Mouse (Mus musculus) forebrain, embryonic 11.5 days (tissue): ENCODE results near the gene 4930579F01Rik. TPM values are rescaled to one million over a fixed set of nuclear protein-coding genes. Genes with fewer than 3 reads are reported as not detected.
"Not testable (repeated sequence)": the region's sequence is repeated elsewhere in the genome, so short reads cannot be mapped to it uniquely, and the experiment has no call there.

Experiments
- ATAC-seq: fragments of 200-750 bp; cut with Nextera tagmentation; replicated peaks from 2 replicates; pipeline ENCODE4 v1.8.0; 2017; ENCODE audit warnings: moderate TSS enrichment; ENCODE audit not compliant: low FRiP score
- DNase-seq: peaks from one replicate; pipeline ENCODE4 v3.0.0-alpha.2; 2017; ENCODE audit warnings: low spot score
- H3K27ac ChIP-seq: fragments of 300-500 bp; sonication (generic); 2 replicates; pipeline ENCODE4 v1.5.1; 2014; ENCODE audit warnings: low read depth, low read length
- H3K27me3 ChIP-seq: fragments of 300-500 bp; sonication (generic); 2 replicates; pipeline ENCODE4 v1.6.1; 2014; ENCODE audit warnings: mild to moderate bottlenecking, low read length, mixed read lengths; ENCODE audit not compliant: control insufficient read depth, insufficient read depth
- H3K36me3 ChIP-seq: fragments of 300-500 bp; sonication (generic); 2 replicates; pipeline ENCODE4 v1.6.1; 2014; ENCODE audit warnings: mild to moderate bottlenecking, low read length, moderate library complexity, mixed read lengths; ENCODE audit not compliant: control insufficient read depth, insufficient read depth
- H3K4me1 ChIP-seq: fragments of 300-500 bp; sonication (generic); replicated peaks from 2 replicates; pipeline ENCODE4 v1.6.1; 2014; ENCODE audit warnings: low read length, mixed read lengths; ENCODE audit not compliant: control insufficient read depth, insufficient read depth
- H3K4me2 ChIP-seq: fragments of 300-500 bp; sonication (generic); 2 replicates; pipeline ENCODE4 v1.6.1; 2014; ENCODE audit warnings: low read depth, mild to moderate bottlenecking, low read length, moderate library complexity, mixed read lengths; ENCODE audit not compliant: severe bottlenecking
- H3K4me3 ChIP-seq: fragments of 300-500 bp; sonication (generic); 2 replicates; pipeline ENCODE4 v1.5.1; 2014; ENCODE audit warnings: low read depth, low read length
- H3K9ac ChIP-seq: fragments of 300-500 bp; sonication (generic); 2 replicates; pipeline ENCODE4 v1.6.1; 2014; ENCODE audit warnings: low read length
- H3K9me3 ChIP-seq: fragments of 300-500 bp; sonication (generic); 2 replicates; pipeline ENCODE4 v1.6.1; 2016; ENCODE audit warnings: low read length, mixed read lengths; ENCODE audit not compliant: control insufficient read depth
- WGBS: fragments of 180-500 bp; shearing (Covaris S2); extraction: QIAGEN DNeasy Blood & Tissue Kit; methylation state at CpG from one replicate; pipeline ENCODE4 v1.1.7; 2014; 5-methylcytosine and 5-hydroxymethylcytosine counted together
- polyA plus RNA-seq: library from polyadenylated mRNA; unstranded; fragments of >200 nt; fragmentation: Nextera tagmentation; extraction: Ambion mirVana; gene quantifications from 2 replicates; pipeline ENCODE4 v1.2.1, GENCODE M21; 2014

Gene 4930579F01Rik
- polyA plus RNA-seq, 1 experiment from 2014 or later: not detected

- Histone ChIP-seq H3K27ac (no peak overlapping the region), H3K9ac (no peak overlapping the region), H3K27me3 (no peaks in the 10 kb centered on the region), H3K4me2 (no peak overlapping the region), H3K36me3 (no peaks in the 10 kb centered on the region), H3K4me3 (no peak overlapping the region), H3K9me3 (no peaks in the 10 kb centered on the region), H3K4me1 (no peaks in the 10 kb centered on the region)
- DNase-seq: no peak
- no peak for ATAC-seq
- 95% methylated on average over 2 of the region's 2 CpGs for WGBS
These were observed 44.8 kb downstream of the 4930579F01Rik start for GRCm38 (mm10) chr3:138148811-138149210.

DNA sequence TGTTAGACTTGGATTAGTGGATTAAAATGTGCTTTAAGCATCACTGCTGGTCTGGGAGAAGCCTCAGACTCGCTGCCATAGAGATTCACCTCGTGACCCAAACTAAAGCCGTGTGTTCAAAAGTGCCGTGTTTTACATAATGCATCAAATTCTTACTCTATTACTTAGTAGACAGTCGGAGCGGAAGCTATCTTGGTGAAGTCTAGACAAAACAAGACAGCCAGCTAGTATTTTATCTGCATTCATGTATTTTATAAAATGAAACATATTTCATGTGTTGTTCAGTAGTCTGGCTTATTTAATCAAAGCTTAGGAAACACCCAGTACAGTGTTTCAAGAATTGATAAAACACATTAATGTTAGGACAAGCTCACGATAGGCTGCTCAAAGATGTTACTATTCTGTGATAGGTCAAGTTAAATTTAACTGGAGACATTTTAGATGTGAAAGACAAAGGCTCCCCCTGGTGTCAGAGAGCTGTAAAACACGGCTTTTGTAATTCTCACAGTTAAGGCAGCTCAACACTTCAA is 48.9 kb downstream of the 4930579F01Rik start, which contains the start of gene Mttp:
Gene Mttp (minus strand): TSS at position 327 of the 530 bp plus-strand sequence.
- peak within 1 kb of the TSS; percentile 98 for H3K27ac ChIP-seq
- no peaks in the 10 kb centered on the region for H3K27me3 ChIP-seq
- peak; percentile 72 for DNase-seq
- no peaks in the 10 kb centered on the region for H3K4me1 ChIP-seq
- H3K36me3 ChIP-seq: no peaks in the 10 kb centered on the region
- H3K4me3 ChIP-seq: peak within 1 kb of the TSS; percentile 65
- ATAC-seq: peak; percentile 25
- 5% methylated on average over 8 of the region's 8 CpGs for WGBS
- H3K4me2 ChIP-seq: peak within 1 kb of the TSS; percentile 72
- peak within 1 kb of the TSS; percentile 79 for H3K9ac ChIP-seq
- no peaks in the 10 kb centered on the region for H3K9me3 ChIP-seq

- peak; percentile 2 for ATAC-seq
- H3K4me3 ChIP-seq: peak overlapping the region; percentile 65
These were observed 49.5 kb downstream of the 4930579F01Rik start for GRCm38 (mm10) chr3:138144060-138144641.

DNA sequence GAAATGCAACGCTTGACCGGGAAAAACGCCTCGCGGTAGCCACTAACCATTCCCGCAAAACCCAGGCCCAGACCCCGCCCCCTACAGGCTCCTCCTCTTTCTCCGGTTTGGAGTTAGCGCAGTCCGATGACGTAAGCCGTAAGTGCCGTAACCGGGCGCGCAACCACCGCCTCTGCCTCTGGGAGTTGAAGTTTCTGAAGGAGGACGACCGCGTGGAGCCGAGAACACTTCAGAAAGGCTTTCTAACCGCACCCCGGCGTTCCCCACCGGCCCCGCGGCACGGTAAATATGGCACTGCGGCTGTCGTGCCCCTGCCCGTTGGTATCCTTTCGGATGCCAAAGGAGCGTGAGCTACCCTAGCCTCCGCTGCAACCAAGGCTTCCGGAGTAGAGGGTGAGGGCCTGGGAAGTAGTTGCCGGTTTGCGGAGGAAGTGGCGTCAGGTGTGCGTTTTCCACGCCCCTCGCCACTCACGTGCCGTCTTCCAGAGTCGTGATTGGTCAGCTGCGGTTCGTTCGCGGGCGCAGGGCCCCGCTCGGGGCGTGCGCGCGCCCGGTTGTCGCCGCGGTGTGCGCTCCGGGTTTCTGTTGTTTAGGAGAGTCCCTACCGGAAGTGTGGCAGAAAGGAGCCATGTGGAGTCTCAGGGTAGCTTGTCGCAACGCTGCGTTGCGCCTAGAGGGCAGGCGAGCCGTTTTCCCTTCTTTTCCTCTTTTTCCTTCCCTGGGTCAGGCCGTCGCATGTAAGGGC is 50.1 kb downstream of the 4930579F01Rik start, which contains the start of gene Trmt10a:
Gene Trmt10a (plus strand): TSS at position 134 of the 745 bp plus-strand sequence.
- ATAC-seq (peak; percentile 97), DNase-seq (peak; percentile 98)
- Histone ChIP-seq H3K36me3 (no peaks in the 10 kb centered on the region), H3K27me3 (no peaks in the 10 kb centered on the region), H3K4me1 (no peaks in the 10 kb centered on the region), H3K4me2 (peak within 1 kb of the TSS; percentile 72), H3K9me3 (no peaks in the 10 kb centered on the region), H3K27ac (peak within 1 kb of the TSS; percentile 98), H3K4me3 (peak within 1 kb of the TSS; percentile 65), H3K9ac (peak within 1 kb of the TSS; percentile 79)
- WGBS: under 1% methylated on average over 67 of the region's 70 CpGs

More at GRCm38 (mm10) chr3:138144060-138144641, 49.5 kb downstream of the 4930579F01Rik start:
- under 1% methylated on average over 18 of the region's 18 CpGs for WGBS
- Histone ChIP-seq H3K9me3 (no peaks in the 10 kb centered on the region), H3K9ac (peak overlapping the region; percentile 79), H3K27ac (peak overlapping the region; percentile 98), H3K27me3 (no peaks in the 10 kb centered on the region), H3K4me1 (no peaks in the 10 kb centered on the region), H3K4me2 (peak overlapping the region; percentile 72), H3K36me3 (no peaks in the 10 kb centered on the region)
- DNase-seq: no peak

DNA sequence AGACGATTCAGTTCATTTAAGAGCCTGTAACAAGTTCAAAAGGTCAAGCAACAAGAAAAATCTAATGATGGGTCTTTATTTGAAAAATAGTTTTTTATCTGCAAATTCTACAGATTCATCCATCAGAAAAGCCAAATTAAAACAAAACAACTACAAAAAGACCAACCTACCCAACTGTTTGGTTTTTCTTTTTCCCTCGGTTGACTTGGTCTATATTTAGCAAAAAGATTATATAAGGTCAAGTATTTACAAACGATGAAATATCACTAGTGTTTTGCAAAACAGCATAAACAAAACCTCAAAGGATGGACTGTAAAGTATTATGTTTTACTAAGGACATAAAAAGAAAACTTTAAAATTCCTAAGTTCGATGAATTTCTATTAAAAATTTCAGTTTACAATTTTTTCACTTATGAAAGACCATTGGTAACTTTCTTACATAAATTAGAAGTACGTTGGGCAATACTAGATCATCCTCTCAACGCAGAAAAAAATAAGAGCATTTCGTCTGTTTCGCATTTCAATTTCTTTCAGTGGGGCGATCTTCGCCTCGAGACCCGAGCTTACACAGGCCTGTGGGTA is 50.8 kb downstream of the 4930579F01Rik start:
- Histone ChIP-seq H3K27ac (peak overlapping the region; percentile 98), H3K9me3 (no peaks in the 10 kb centered on the region), H3K27me3 (no peaks in the 10 kb centered on the region), H3K4me1 (no peaks in the 10 kb centered on the region), H3K4me3 (peak overlapping the region; percentile 65), H3K36me3 (no peaks in the 10 kb centered on the region), H3K9ac (peak overlapping the region; percentile 79), H3K4me2 (peak overlapping the region; percentile 40; the same call in 1 of the 2 replicates)
- WGBS: 11% methylated on average over 12 of the region's 12 CpGs
- DNase-seq: no peak
- ATAC-seq: no peak

DNA sequence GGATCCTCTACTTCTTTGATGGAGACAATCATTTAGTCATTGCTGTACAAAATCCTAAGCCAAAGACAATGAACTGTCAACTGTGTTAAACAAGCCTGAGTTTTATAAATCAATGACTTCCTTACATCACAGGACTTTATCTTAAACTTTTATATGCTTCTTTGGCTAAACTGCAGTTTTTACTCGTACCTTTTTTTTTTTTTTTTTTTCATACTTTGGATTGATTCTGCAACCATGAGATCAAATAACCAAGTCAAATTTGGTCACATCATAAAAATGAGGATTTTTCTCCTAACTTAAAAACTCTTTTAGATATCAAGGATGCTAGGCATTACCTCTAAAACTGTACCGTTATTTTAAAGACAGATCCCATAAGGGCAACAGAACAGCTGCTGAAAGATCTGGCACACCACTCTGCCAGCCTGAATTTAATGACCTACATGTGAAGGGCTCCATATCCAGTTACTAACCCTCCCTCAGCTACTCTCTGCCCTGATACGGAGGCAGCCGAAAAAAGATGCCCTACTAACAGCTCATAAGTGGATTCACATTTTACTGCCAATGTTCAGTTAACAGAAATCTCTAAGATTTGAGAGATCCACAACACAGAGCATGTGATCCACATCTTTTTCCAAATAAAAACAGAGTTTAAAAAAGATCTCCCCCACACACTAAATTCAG is 51.4 kb downstream of the 4930579F01Rik start:
- Histone ChIP-seq H3K9me3 (no peaks in the 10 kb centered on the region), H3K4me3 (0 out of 2 replicates have a peak overlapping the region, but pooled peaks have one; percentile 14), H3K27ac (no peak overlapping the region), H3K27me3 (no peaks in the 10 kb centered on the region), H3K4me2 (peak overlapping the region; percentile 32; the same call in 1 of the 2 replicates), H3K36me3 (no peaks in the 10 kb centered on the region), H3K9ac (no peak overlapping the region; the same call in 1 of the 2 replicates), H3K4me1 (no peaks in the 10 kb centered on the region)
- WGBS: 77% methylated on average over 4 of the region's 4 CpGs
- ATAC-seq: no peak
- DNase-seq: no peak

- ATAC-seq: no peak
- no peaks in the 10 kb centered on the region for H3K4me1 ChIP-seq
- H3K36me3 ChIP-seq: no peaks in the 10 kb centered on the region
- no peak for DNase-seq
- 95% methylated on average over 6 of the region's 6 CpGs for WGBS
- H3K27ac ChIP-seq: no peak overlapping the region
- no peaks in the 10 kb centered on the region for H3K27me3 ChIP-seq
- no peak overlapping the region for H3K9ac ChIP-seq
- H3K9me3 ChIP-seq: no peaks in the 10 kb centered on the region
- H3K4me2 ChIP-seq: no peak overlapping the region
- no peak overlapping the region for H3K4me3 ChIP-seq
These were observed 54.0 kb downstream of the 4930579F01Rik start for GRCm38 (mm10) chr3:138139663-138140062.

DNA sequence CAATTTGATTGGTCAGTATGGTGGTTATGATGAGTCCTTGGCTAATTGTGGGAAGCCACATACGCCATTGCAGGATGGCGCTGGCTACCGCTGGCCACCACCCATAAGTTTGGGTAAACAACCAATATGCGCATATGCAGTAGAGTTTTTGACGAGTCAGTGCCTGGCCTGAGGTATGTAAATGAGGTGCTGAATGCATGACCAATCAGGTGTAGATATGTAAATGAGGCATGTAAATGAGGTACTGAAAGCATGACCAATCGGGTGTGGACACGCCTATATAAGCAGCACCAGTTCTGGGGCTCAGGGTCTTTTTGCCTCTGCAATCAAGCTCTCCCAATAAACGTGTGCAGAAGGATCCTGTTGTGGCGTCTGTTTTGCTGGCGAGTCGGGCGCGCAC is 55.5 kb downstream of the 4930579F01Rik start:
- H3K4me2 ChIP-seq, H3K27me3 ChIP-seq, H3K4me1 ChIP-seq, H3K36me3 ChIP-seq, H3K27ac ChIP-seq, H3K4me3 ChIP-seq, H3K9me3 ChIP-seq, H3K9ac ChIP-seq, DNase-seq, ATAC-seq: not testable (repeated sequence)
- WGBS: 94% methylated on average over 13 of the region's 13 CpGs
